Mouse (Mus musculus): ENCODE results near the gene Mars. TPM values are rescaled to one million over a fixed set of nuclear protein-coding genes. Genes with fewer than 3 reads are reported as not detected.

Gene Mars
- polyA plus RNA-seq, 1 experiment from 2014 or later: 112 TPM

DNA sequence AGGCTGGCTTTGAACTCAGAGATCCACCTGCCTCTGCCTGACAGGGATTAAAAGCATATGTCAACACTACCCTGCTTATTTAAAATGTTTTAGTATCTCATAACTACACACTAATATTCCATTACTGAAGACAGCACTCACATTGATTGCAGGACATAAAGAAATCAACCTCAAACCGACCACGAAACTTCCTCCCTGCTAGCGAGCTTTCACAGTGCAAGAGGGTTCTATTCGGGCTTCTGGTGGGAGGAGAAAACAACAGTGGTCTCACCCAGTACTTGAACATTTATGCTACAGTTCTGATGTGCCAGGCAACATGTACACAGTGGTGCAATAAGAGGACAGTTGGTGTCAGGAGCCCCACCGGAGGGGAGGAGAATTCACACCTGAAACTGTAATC lies 60.8 kb downstream of the Mars start:
- Histone ChIP-seq H3K27ac (replicated peaks) (no peak overlapping the region), H3K27me3 (peaks cover 38% of the 10 kb centered on the region), H3K4me1 (replicated peaks) (no peaks in the 10 kb centered on the region), H3K9ac (no peak overlapping the region), H3K4me2 (no peak overlapping the region), H3K36me3 (replicated peaks) (no peaks in the 10 kb centered on the region), H3K9me3 (replicated peaks) (no peaks in the 10 kb centered on the region), H3K4me3 (replicated peaks) (no peak overlapping the region)
- ATAC-seq (ENCODE audit: insufficient read depth): no peak
- 20% methylated on average over 5 of the region's 5 CpGs for WGBS (ENCODE audit: insufficient replicate concordance)

Other genes starting within 250 kb of the Mars start
- gene Cdk4, start 248.3 kb downstream of the Mars start, polyA plus RNA-seq (2015; fragmentation: Nextera tagmentation; extraction: Ambion mirVana): 338 and 361 TPM in 2 replicates
- gene Tspan31, start 241.5 kb downstream of the Mars start, polyA plus RNA-seq (2015; fragmentation: Nextera tagmentation; extraction: Ambion mirVana): 77.4 and 84.3 TPM in 2 replicates
- 0.35 and 0.67 TPM in 2 replicates for gene Agap2, start 236.5 kb downstream of the Mars start, polyA plus RNA-seq (2015; fragmentation: Nextera tagmentation; extraction: Ambion mirVana)
- gene Os9, start 190.7 kb downstream of the Mars start, polyA plus RNA-seq (2015; fragmentation: Nextera tagmentation; extraction: Ambion mirVana): 54.0 and 58.1 TPM in 2 replicates
- gene B4galnt1, start 146.6 kb downstream of the Mars start, polyA plus RNA-seq (2015; fragmentation: Nextera tagmentation; extraction: Ambion mirVana): 19.3 and 21.0 TPM in 2 replicates
- gene Slc26a10, start 131.1 kb downstream of the Mars start, polyA plus RNA-seq (2015; fragmentation: Nextera tagmentation; extraction: Ambion mirVana): 2.1 and 3.2 TPM in 2 replicates
- 5.4 and 5.8 TPM in 2 replicates for gene Arhgef25, start 121.7 kb downstream of the Mars start, polyA plus RNA-seq (2015; fragmentation: Nextera tagmentation; extraction: Ambion mirVana)
- 16.7 and 16.9 TPM in 2 replicates for gene Dtx3, start 116.1 kb downstream of the Mars start, polyA plus RNA-seq (2015; fragmentation: Nextera tagmentation; extraction: Ambion mirVana)
- gene Pip4k2c, start 100.2 kb downstream of the Mars start, polyA plus RNA-seq (2015; fragmentation: Nextera tagmentation; extraction: Ambion mirVana): 41.9 and 45.1 TPM in 2 replicates
- 0.06 and 0.21 TPM in 2 replicates for gene Kif5a, start 48.4 kb downstream of the Mars start, polyA plus RNA-seq (2015; fragmentation: Nextera tagmentation; extraction: Ambion mirVana)
- 69.5 and 75.7 TPM in 2 replicates for gene Dctn2, start 45.4 kb downstream of the Mars start, polyA plus RNA-seq (2015; fragmentation: Nextera tagmentation; extraction: Ambion mirVana)
- 7.9 and 8.0 TPM in 2 replicates for gene Mbd6, start 22.8 kb downstream of the Mars start, polyA plus RNA-seq (2015; fragmentation: Nextera tagmentation; extraction: Ambion mirVana)
- 14.1 and 14.9 TPM in 2 replicates for gene Arhgap9, start 10.2 kb upstream of the Mars start, polyA plus RNA-seq (2015; fragmentation: Nextera tagmentation; extraction: Ambion mirVana)
- gene Gli1, start 30.2 kb upstream of the Mars start, polyA plus RNA-seq (2015; fragmentation: Nextera tagmentation; extraction: Ambion mirVana): 0.31 and 0.32 TPM in 2 replicates
- gene Inhbe, start 42.6 kb upstream of the Mars start, polyA plus RNA-seq (2015; fragmentation: Nextera tagmentation; extraction: Ambion mirVana): 0.71 and 0.82 TPM in 2 replicates
- gene Inhbc, start 58.6 kb upstream of the Mars start, polyA plus RNA-seq (2015; fragmentation: Nextera tagmentation; extraction: Ambion mirVana): 4.6 and 5.1 TPM in 2 replicates
- 14.4 and 15.0 TPM in 2 replicates for gene R3hdm2, start 68.5 kb upstream of the Mars start, polyA plus RNA-seq (2015; fragmentation: Nextera tagmentation; extraction: Ambion mirVana)
- gene Stac3, start 189.9 kb upstream of the Mars start, polyA plus RNA-seq (2015; fragmentation: Nextera tagmentation; extraction: Ambion mirVana): 1.0 and 1.2 TPM in 2 replicates
- gene Ndufa4l2, start 203.2 kb upstream of the Mars start, polyA plus RNA-seq (2015; fragmentation: Nextera tagmentation; extraction: Ambion mirVana): 20.7 and 42.1 TPM in 2 replicates
- 138 and 159 TPM in 2 replicates for gene Shmt2, start 210.7 kb upstream of the Mars start, polyA plus RNA-seq (2015; fragmentation: Nextera tagmentation; extraction: Ambion mirVana)
- gene Nxph4, start 222.8 kb upstream of the Mars start, polyA plus RNA-seq (2015; fragmentation: Nextera tagmentation; extraction: Ambion mirVana): 0.07 TPM in 1 of 2 replicates, not detected in the other

Measured in liver, embryonic 15.5 days (tissue).